Mouse (Mus musculus): Measurements from ENCODE around the gene Tnp2. TPM values are rescaled to one million over a fixed set of nuclear protein-coding genes. Genes with fewer than 3 reads are reported as not detected.

Tnp2 gene
- polyA plus RNA-seq, 1 experiment from 2014 or later = not detected

DNA sequence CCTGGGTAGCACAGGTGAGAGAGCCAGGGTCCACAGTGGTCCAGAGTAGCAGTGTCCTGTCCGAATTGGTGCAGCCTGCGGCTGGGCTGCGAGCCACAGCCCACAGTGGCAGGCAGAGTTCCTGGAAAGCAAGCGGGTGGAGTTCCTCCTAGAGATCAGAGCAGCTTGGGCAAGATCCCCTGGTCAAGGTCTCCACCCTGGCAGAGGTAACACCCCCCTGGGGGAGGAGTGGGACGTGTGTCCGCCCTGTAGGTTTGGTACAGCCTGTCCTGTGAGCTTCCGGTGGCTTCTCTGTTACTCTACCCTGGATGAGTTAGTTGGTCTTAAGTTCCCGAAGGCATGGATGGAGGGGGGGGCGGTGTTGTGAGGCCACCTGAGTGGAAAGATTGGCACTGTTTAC lies 19.6 kb downstream of the Tnp2 start:
- 70% methylated on average over 9 of the region's 9 CpGs for WGBS
- H3K9me3 ChIP-seq (ENCODE audit: control insufficient read depth, low read length) = no peaks in the 10 kb centered on the region
- no peak overlapping the region for H3K27ac ChIP-seq (ENCODE audit: low read depth, low read length)
- no peak overlapping the region for H3K9ac ChIP-seq (replicated peaks; ENCODE audit: low read depth, low read length)
- H3K4me2 ChIP-seq (ENCODE audit: low read depth, low read length) = no peak overlapping the region
- no peak overlapping the region for H3K4me3 ChIP-seq (ENCODE audit: low read depth, low read length)
- no peaks in the 10 kb centered on the region for H3K27me3 ChIP-seq (ENCODE audit: control insufficient read depth, insufficient read depth, low read length)
- no peaks in the 10 kb centered on the region for H3K4me1 ChIP-seq (ENCODE audit: control insufficient read depth, insufficient read depth, low read length)
- ATAC-seq (ENCODE audit: low read depth) = no peak
- no peaks in the 10 kb centered on the region for H3K36me3 ChIP-seq (ENCODE audit: control insufficient read depth, insufficient read depth, low read length)

DNA sequence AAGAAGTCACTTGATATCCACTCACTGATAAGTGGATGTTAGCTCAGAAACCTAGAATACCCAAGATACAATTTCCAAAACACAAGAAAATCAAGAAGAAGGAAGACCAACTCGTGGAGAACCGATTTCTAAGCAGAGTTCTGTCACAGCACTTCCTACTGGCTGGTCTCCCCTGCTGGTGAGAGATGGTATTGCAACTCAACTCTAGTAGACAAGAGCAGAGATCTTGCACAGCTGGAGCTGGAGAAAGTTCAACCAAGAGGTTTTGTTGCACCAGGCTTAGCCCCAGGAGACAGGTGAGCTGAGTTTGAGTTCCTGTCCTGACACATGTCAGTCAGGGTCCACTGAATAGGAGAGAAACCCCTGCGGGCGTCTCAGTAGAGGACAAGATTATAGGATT lies 21.3 kb downstream of the Tnp2 start:
- Histone ChIP-seq H3K9ac (replicated peaks; ENCODE audit: low read depth, low read length) (no peak overlapping the region), H3K9me3 (ENCODE audit: control insufficient read depth, low read length) (no peaks in the 10 kb centered on the region), H3K4me1 (ENCODE audit: control insufficient read depth, insufficient read depth, low read length) (no peaks in the 10 kb centered on the region), H3K36me3 (ENCODE audit: control insufficient read depth, insufficient read depth, low read length) (no peaks in the 10 kb centered on the region), H3K27ac (ENCODE audit: low read depth, low read length) (no peak overlapping the region), H3K27me3 (ENCODE audit: control insufficient read depth, insufficient read depth, low read length) (no peaks in the 10 kb centered on the region), H3K4me3 (ENCODE audit: low read depth, low read length) (no peak overlapping the region), H3K4me2 (ENCODE audit: low read depth, low read length) (no peak overlapping the region)
- ATAC-seq (ENCODE audit: low read depth) = no peak
- 63% methylated on average over 4 of the region's 4 CpGs for WGBS

DNA sequence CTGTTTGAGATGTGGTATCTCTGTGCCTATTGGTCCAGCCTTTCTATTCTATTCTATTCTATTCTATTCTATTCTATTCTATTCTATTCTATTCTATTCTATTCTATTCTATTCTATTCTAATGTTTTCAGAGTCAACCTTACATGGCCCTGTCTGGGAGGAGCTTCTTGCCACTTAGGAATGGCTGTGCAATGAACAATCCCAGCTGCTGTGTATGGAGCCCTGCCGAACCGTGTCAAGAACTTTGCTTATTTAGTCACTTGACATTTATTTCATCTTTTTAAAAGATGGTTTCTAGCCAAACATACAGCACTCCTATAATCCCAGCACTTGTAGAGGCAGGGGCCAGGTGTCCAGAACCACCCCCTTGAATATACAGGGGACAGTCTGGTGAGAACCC lies 24.1 kb downstream of the Tnp2 start:
- ATAC-seq (ENCODE audit: low read depth) = no peak
- H3K4me2 ChIP-seq (ENCODE audit: low read depth, low read length) = no peak overlapping the region
- 77% methylated on average over 2 of the region's 2 CpGs for WGBS

DNA sequence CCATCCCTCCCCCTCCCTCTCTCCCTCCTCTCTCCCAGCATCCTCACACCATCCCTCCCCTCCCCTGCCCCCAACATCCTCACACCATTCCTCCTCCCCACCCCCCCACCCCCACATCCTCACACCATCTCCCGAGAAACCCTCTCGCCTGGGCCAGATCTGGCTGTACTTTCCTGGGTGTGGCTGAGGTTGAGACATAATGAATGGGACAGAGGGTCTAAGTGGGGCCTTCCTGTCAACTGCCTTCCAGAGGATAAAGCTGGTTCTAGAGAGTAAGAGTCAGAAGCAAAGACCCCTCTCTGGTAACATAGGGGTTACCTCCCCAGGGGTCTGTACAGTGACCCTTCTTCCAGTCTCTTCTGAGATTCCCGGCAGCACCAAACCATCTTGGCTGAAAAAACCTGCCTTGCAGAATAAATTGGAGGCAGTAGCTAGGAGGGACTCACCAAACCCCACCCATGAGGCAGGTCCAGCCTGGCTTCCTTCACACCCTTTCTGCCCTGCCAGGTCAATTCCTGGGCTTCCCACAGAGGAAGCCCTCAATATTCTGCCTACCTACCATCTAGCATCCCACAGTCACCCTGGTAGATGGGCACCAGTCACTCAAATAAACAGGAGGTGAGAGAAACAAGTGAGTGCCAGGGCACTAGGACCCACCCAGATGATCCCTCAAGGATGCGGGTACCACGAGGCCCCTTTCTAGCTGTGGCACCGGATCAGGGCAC lies 24.8 kb downstream of the Tnp2 start:
- no peaks in the 10 kb centered on the region for H3K9me3 ChIP-seq (ENCODE audit: control insufficient read depth, low read length)
- no peaks in the 10 kb centered on the region for H3K4me1 ChIP-seq (ENCODE audit: control insufficient read depth, insufficient read depth, low read length)
- no peaks in the 10 kb centered on the region for H3K36me3 ChIP-seq (ENCODE audit: control insufficient read depth, insufficient read depth, low read length)
- no peak for ATAC-seq (ENCODE audit: low read depth)
- no peak overlapping the region for H3K4me2 ChIP-seq (ENCODE audit: low read depth, low read length)
- no peak overlapping the region for H3K9ac ChIP-seq (replicated peaks; ENCODE audit: low read depth, low read length)
- no peak overlapping the region for H3K4me3 ChIP-seq (ENCODE audit: low read depth, low read length)
- no peaks in the 10 kb centered on the region for H3K27me3 ChIP-seq (ENCODE audit: control insufficient read depth, insufficient read depth, low read length)
- WGBS = 71% methylated on average over 6 of the region's 6 CpGs
- H3K27ac ChIP-seq (ENCODE audit: low read depth, low read length) = no peak overlapping the region

More for the DNA sequence above, 24.1 kb downstream of the Tnp2 start:
- Histone ChIP-seq H3K9me3 (ENCODE audit: control insufficient read depth, low read length) (no peaks in the 10 kb centered on the region), H3K27me3 (ENCODE audit: control insufficient read depth, insufficient read depth, low read length) (no peaks in the 10 kb centered on the region), H3K36me3 (ENCODE audit: control insufficient read depth, insufficient read depth, low read length) (no peaks in the 10 kb centered on the region), H3K27ac (ENCODE audit: low read depth, low read length) (no peak overlapping the region), H3K4me3 (ENCODE audit: low read depth, low read length) (no peak overlapping the region), H3K4me1 (ENCODE audit: control insufficient read depth, insufficient read depth, low read length) (no peaks in the 10 kb centered on the region), H3K9ac (replicated peaks; ENCODE audit: low read depth, low read length) (no peak overlapping the region)

DNA sequence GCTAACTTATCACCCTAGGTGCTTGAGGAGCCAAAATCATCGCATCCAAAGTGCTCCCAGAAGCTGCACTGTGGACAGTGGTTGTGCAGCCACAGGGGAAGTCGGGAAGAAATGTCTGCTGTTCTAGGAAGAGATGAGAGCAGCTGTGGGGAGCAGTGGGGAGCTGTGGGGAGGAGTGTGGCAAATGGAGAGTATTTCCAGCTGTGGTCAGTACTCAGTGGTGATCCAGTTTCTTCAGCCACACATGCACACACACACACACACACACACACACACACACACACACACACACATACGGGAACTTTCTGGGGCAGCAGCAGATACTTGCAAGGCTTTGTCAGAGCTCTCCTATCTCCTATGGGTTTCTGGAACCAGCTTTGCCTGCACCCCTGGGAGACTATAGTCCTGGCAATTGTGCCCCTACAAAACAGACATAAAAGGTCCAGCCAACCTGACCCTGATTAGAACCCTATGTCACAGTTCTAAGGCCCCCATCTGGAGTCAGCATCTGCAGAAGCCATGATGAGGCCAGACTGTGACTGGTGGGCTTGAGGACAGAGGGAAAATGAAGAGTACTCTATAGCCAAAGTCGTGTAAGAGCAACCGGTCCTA lies 25.8 kb downstream of the Tnp2 start:
- no peak overlapping the region for H3K27ac ChIP-seq (ENCODE audit: low read depth, low read length)

DNA sequence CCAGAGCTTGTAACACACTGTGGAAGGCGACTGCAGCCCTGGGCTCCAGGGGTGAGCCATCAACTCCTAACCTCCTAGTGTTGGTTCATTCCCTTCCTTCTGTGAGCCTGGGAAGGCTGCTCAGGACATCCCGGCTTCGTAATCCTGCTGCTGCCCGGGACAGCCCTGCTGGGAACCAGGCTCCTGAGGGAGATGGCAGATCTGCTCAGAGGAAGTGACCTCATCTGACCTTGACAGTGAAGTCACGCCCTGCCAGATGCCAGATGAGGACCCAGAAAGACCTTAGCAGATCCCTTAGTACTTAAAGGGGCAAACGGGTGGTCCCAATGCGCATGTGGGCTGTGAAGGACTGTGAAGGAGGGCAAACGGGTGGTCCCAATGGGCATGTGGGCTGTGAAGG lies 27.3 kb downstream of the Tnp2 start:
- WGBS = 79% methylated on average over 7 of the region's 8 CpGs
- H3K4me2 ChIP-seq (ENCODE audit: low read depth, low read length) = no peak overlapping the region
- H3K9me3 ChIP-seq (ENCODE audit: control insufficient read depth, low read length) = no peaks in the 10 kb centered on the region
- H3K9ac ChIP-seq (replicated peaks; ENCODE audit: low read depth, low read length) = no peak overlapping the region
- H3K4me3 ChIP-seq (ENCODE audit: low read depth, low read length) = no peak overlapping the region
- H3K27me3 ChIP-seq (ENCODE audit: control insufficient read depth, insufficient read depth, low read length) = no peaks in the 10 kb centered on the region
- no peaks in the 10 kb centered on the region for H3K36me3 ChIP-seq (ENCODE audit: control insufficient read depth, insufficient read depth, low read length)
- no peaks in the 10 kb centered on the region for H3K4me1 ChIP-seq (ENCODE audit: control insufficient read depth, insufficient read depth, low read length)
- H3K27ac ChIP-seq (ENCODE audit: low read depth, low read length) = no peak overlapping the region
- ATAC-seq (ENCODE audit: low read depth) = no peak

More for the DNA sequence above, 25.8 kb downstream of the Tnp2 start:
- WGBS = 73% methylated on average over 5 of the region's 5 CpGs
- no peaks in the 10 kb centered on the region for H3K36me3 ChIP-seq (ENCODE audit: control insufficient read depth, insufficient read depth, low read length)
- no peak overlapping the region for H3K9ac ChIP-seq (replicated peaks; ENCODE audit: low read depth, low read length)
- no peaks in the 10 kb centered on the region for H3K9me3 ChIP-seq (ENCODE audit: control insufficient read depth, low read length)
- no peak for ATAC-seq (ENCODE audit: low read depth)
- H3K4me3 ChIP-seq (ENCODE audit: low read depth, low read length) = no peak overlapping the region
- no peaks in the 10 kb centered on the region for H3K27me3 ChIP-seq (ENCODE audit: control insufficient read depth, insufficient read depth, low read length)
- H3K4me2 ChIP-seq (ENCODE audit: low read depth, low read length) = no peak overlapping the region
- H3K4me1 ChIP-seq (ENCODE audit: control insufficient read depth, insufficient read depth, low read length) = no peaks in the 10 kb centered on the region

DNA sequence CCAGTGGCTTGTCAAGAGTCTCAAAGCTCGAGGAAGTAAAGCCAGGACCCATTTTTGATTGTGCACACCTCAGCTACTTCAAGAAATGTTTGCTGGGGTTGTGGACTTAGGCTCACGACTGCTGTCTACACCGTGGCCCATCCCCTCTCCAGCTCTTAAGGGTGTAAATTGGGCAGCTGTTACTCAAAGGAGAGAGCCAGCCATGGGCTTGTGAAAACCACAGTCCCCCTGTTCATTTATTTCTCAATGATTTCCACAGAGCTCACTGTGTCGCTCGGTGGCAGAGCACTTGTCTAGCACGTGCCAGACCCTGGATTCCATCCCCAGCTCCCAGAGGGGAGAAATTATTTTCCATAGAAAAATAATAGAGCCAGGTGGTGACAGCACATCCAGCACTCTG lies 32.3 kb downstream of the Tnp2 start:
- Histone ChIP-seq H3K4me3 (ENCODE audit: low read depth, low read length) (no peak overlapping the region), H3K4me1 (ENCODE audit: control insufficient read depth, insufficient read depth, low read length) (no peaks in the 10 kb centered on the region), H3K27me3 (ENCODE audit: control insufficient read depth, insufficient read depth, low read length) (no peaks in the 10 kb centered on the region), H3K4me2 (ENCODE audit: low read depth, low read length) (no peak overlapping the region), H3K27ac (ENCODE audit: low read depth, low read length) (no peak overlapping the region), H3K9me3 (ENCODE audit: control insufficient read depth, low read length) (no peaks in the 10 kb centered on the region), H3K36me3 (ENCODE audit: control insufficient read depth, insufficient read depth, low read length) (no peaks in the 10 kb centered on the region), H3K9ac (replicated peaks; ENCODE audit: low read depth, low read length) (no peak overlapping the region)
- no peak for ATAC-seq (ENCODE audit: low read depth)
- 65% methylated on average over 6 of the region's 6 CpGs for WGBS

DNA sequence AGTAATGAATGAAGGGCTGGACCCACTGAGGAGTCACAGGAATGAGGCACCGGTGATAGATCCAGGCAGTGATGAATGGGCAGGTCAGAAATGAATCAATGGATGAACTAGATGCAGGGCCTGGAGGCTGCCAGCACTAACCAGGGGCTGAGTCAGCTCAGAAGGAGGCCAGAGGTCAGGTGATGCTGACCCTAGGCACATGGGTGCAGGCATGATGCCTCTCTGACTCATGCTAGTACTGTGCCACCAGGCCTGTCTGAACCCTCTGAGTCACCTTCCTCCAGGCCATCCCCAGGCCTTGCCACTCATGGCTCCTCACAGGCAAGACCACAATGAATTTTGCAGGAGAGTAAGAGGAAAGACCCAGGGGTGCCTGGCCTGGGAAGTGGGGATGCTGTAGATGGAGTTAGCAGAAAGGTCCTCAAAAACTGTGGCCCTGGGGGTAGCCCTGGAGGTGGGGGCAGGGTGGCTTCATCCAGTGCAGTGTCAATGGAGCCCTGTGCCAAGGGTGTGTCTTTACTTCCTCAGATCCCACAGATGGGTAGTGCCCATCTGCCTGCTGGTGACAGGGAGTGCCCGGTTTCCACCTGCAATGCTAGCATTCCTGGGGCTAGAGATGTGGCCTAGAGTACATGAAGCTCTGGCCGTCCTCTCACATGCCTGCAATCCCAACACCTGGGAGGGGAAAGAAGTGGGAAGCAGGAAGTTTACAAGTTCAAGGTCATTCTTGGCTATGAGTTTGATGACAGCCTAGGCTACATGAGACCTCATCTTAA lies 33.8 kb downstream of the Tnp2 start:
- no peak for ATAC-seq (ENCODE audit: low read depth)
- whole genome bisulfite sequencing = 90% methylated on average over 3 of the region's 3 CpGs
- no peak overlapping the region for H3K27ac ChIP-seq (ENCODE audit: low read depth, low read length)
- no peaks in the 10 kb centered on the region for H3K27me3 ChIP-seq (ENCODE audit: control insufficient read depth, insufficient read depth, low read length)
- no peaks in the 10 kb centered on the region for H3K36me3 ChIP-seq (ENCODE audit: control insufficient read depth, insufficient read depth, low read length)
- H3K4me3 ChIP-seq (ENCODE audit: low read depth, low read length) = no peak overlapping the region
- no peak overlapping the region for H3K9ac ChIP-seq (replicated peaks; ENCODE audit: low read depth, low read length)
- no peaks in the 10 kb centered on the region for H3K9me3 ChIP-seq (ENCODE audit: control insufficient read depth, low read length)
- no peaks in the 10 kb centered on the region for H3K4me1 ChIP-seq (ENCODE audit: control insufficient read depth, insufficient read depth, low read length)
- H3K4me2 ChIP-seq (ENCODE audit: low read depth, low read length) = no peak overlapping the region

DNA sequence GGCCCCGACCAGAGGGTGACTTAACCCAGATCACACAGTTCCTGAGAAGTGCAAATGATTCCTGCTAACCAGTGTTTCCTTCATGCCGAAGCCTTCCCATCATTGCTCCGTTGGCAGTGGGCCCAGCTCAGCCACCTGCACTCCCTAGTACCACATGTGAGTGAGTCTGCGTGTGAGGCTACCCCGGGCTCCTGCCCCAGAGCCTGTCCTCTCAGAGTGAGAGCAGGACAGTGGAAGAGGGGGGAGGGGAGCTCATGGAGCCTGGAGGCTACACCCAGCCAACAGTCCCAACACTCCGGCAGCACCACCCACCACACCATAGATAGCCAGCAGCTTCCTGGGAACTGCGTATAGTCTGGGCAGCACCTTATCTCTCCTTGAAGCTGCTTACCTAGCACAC lies 38.6 kb downstream of the Tnp2 start:
- WGBS = 67% methylated on average over 7 of the region's 7 CpGs
- ATAC-seq (ENCODE audit: low read depth) = no peak
- no peak overlapping the region for H3K9ac ChIP-seq (replicated peaks; ENCODE audit: low read depth, low read length)

More for the DNA sequence above, 38.6 kb downstream of the Tnp2 start:
- no peak overlapping the region for H3K27ac ChIP-seq (ENCODE audit: low read depth, low read length)
- H3K4me3 ChIP-seq (ENCODE audit: low read depth, low read length) = no peak overlapping the region
- H3K4me2 ChIP-seq (ENCODE audit: low read depth, low read length) = no peak overlapping the region
- no peaks in the 10 kb centered on the region for H3K4me1 ChIP-seq (ENCODE audit: control insufficient read depth, insufficient read depth, low read length)
- no peaks in the 10 kb centered on the region for H3K9me3 ChIP-seq (ENCODE audit: control insufficient read depth, low read length)
- no peaks in the 10 kb centered on the region for H3K36me3 ChIP-seq (ENCODE audit: control insufficient read depth, insufficient read depth, low read length)
- H3K27me3 ChIP-seq (ENCODE audit: control insufficient read depth, insufficient read depth, low read length) = no peaks in the 10 kb centered on the region

Data from neural tube, embryonic 14.5 days (tissue).